Mouse (Mus musculus) MEL (cell line): ENCODE data around the gene Sbk1. TPM values are rescaled to one million over a fixed set of nuclear protein-coding genes. Genes with fewer than 3 reads are reported as not detected.

Experiments used
- DNase-seq: peaks from one replicate; pipeline ENCODE4 v3.0.0; 2011; ENCODE audit warnings: low read depth, low spot score
- H3K27ac ChIP-seq: 2 replicates; pipeline ENCODE4 v1.5.1; 2012; ENCODE audit warnings: low read depth, mild to moderate bottlenecking, control low read depth, low read length, moderate library complexity; ENCODE audit not compliant: control insufficient read depth
- H3K27me3 ChIP-seq, 2 experiments: fragments of 150-350 bp in 1 of 2; sonication (generic) in 1 of 2; 2 replicates each; pipeline ENCODE4 v1.6.1; 2012; ENCODE audit warnings: low read length in 2 of 2, mild to moderate bottlenecking in 2 of 2, improper control_type of control experiment in 1 of 2, moderate library complexity in 1 of 2; ENCODE audit not compliant: insufficient read depth in 2 of 2, control insufficient read depth in 1 of 2
- H3K36me3 ChIP-seq, 2 experiments: 2 replicates each; pipeline ENCODE4 v1.6.1; 2012 to 2014; ENCODE audit warnings: low read length in 2 of 2, improper control_type of control experiment in 1 of 2, inconsistent platforms in 1 of 2, mild to moderate bottlenecking in 1 of 2; ENCODE audit not compliant: insufficient read depth in 2 of 2, control insufficient read depth in 1 of 2
- H3K4me1 ChIP-seq, 2 experiments: fragments of 150-350 bp in 1 of 2; sonication (generic) in 1 of 2; 2 replicates each; pipeline ENCODE4 v1.6.1; 2012; ENCODE audit warnings: low read length in 2 of 2, improper control_type of control experiment in 1 of 2, mild to moderate bottlenecking in 1 of 2; ENCODE audit not compliant: insufficient read depth in 2 of 2, control insufficient read depth in 1 of 2
- H3K4me3 ChIP-seq, 2 experiments: fragments of 150-350 bp in 1 of 2; sonication (generic) in 1 of 2; 2 replicates each; pipeline ENCODE4 v1.5.1; 2012; ENCODE audit warnings: low read depth in 2 of 2, low read length in 2 of 2, mild to moderate bottlenecking in 2 of 2, moderate library complexity in 2 of 2, control low read depth in 1 of 2, improper control_type of control experiment in 1 of 2; ENCODE audit not compliant: control insufficient read depth in 1 of 2, insufficient read depth in 1 of 2
- H3K79me2 ChIP-seq: 2 replicates; pipeline ENCODE4 v1.6.1; 2012; ENCODE audit warnings: mild to moderate bottlenecking, low read length, moderate library complexity; ENCODE audit not compliant: control insufficient read depth, poor library complexity, insufficient read depth
- H3K9ac ChIP-seq: 2 replicates; pipeline ENCODE4 v1.6.1; 2012; ENCODE audit warnings: low read depth, mild to moderate bottlenecking, control low read depth, low read length, moderate library complexity; ENCODE audit not compliant: control insufficient read depth, poor library complexity, severe bottlenecking
- H3K9me3 ChIP-seq: fragments of 150-350 bp; sonication (generic); replicated peaks from 2 replicates; pipeline ENCODE4 v1.6.1; 2012; ENCODE audit warnings: mild to moderate bottlenecking, low read length, improper control_type of control experiment, moderate library complexity; ENCODE audit not compliant: insufficient read depth
- BHLHE40 ChIP-seq: IDR thresholded peaks from 2 replicates; pipeline ENCODE4 v1.6.1; 2012; ENCODE audit warnings: low read depth, mild to moderate bottlenecking, inconsistent platforms, low read length, improper control_type of control experiment, borderline replicate concordance
- CTCF ChIP-seq, 3 experiments: IDR thresholded peaks in 2 of 3; conservative IDR thresholded peaks in 1 of 3; 2 replicates each; pipeline ENCODE4 v1.5.1; 2011 to 2012; ENCODE audit warnings: low read length in 3 of 3, low read depth in 2 of 3, mild to moderate bottlenecking in 2 of 3, improper control_type of control experiment in 1 of 3, inconsistent platforms in 1 of 3, mixed read lengths in 1 of 3, moderate library complexity in 1 of 3; ENCODE audit not compliant: control insufficient read depth in 1 of 3, insufficient read depth in 1 of 3, poor library complexity in 1 of 3, severe bottlenecking in 1 of 3
- E2F4 ChIP-seq: IDR thresholded peaks from 2 replicates; pipeline ENCODE4 v1.6.1; 2011; ENCODE audit warnings: low read depth, low read length, improper control_type of control experiment, borderline replicate concordance
- ELF1 ChIP-seq: IDR thresholded peaks from 2 replicates; pipeline ENCODE4 v1.6.1; 2014; ENCODE audit warnings: low read depth, mild to moderate bottlenecking, inconsistent platforms, low read length, improper control_type of control experiment, moderate library complexity
- EP300 ChIP-seq, 2 experiments: IDR thresholded peaks; 2 replicates each; pipeline ENCODE4 v1.6.1; 2011; ENCODE audit warnings: improper control_type of control experiment in 2 of 2, low read length in 2 of 2, low read depth in 1 of 2, mild to moderate bottlenecking in 1 of 2
- ETS1 ChIP-seq: IDR thresholded peaks from 2 replicates; pipeline ENCODE4 v1.6.1; 2012; ENCODE audit warnings: low read depth, mild to moderate bottlenecking, inconsistent platforms, low read length, improper control_type of control experiment, moderate library complexity
- HCFC1 ChIP-seq: IDR thresholded peaks from 2 replicates; pipeline ENCODE4 v1.6.1; 2012; ENCODE audit warnings: low read depth, mild to moderate bottlenecking, inconsistent platforms, low read length, improper control_type of control experiment, moderate library complexity
- KAT2A ChIP-seq: conservative IDR thresholded peaks from 2 replicates; pipeline ENCODE4 v1.6.1; 2012; ENCODE audit warnings: low read depth, low read length, improper control_type of control experiment, inconsistent platforms
- MAX ChIP-seq: IDR thresholded peaks from 2 replicates; pipeline ENCODE4 v1.6.1; 2011; ENCODE audit warnings: low read length, improper control_type of control experiment
- MAZ ChIP-seq: IDR thresholded peaks from 2 replicates; pipeline ENCODE4 v1.6.1; 2012; ENCODE audit warnings: low read depth, mild to moderate bottlenecking, inconsistent platforms, low read length, improper control_type of control experiment
- MXI1 ChIP-seq: IDR thresholded peaks from 2 replicates; pipeline ENCODE4 v1.6.1; 2011; ENCODE audit warnings: mild to moderate bottlenecking, low read depth, low read length, improper control_type of control experiment
- POLR2A ChIP-seq, 2 experiments: IDR thresholded peaks; 2 replicates each; pipeline ENCODE4 v1.6.1; 2011 to 2012; ENCODE audit warnings: low read length in 2 of 2, mild to moderate bottlenecking in 2 of 2, control low read depth in 1 of 2, improper control_type of control experiment in 1 of 2, low read depth in 1 of 2, moderate library complexity in 1 of 2; ENCODE audit not compliant: control insufficient read depth in 1 of 2, insufficient read depth in 1 of 2, poor library complexity in 1 of 2
- POLR2AphosphoS2 ChIP-seq: IDR thresholded peaks from 2 replicates; pipeline ENCODE4 v1.6.1; 2011; ENCODE audit warnings: low read length, improper control_type of control experiment
- RCOR1 ChIP-seq: IDR thresholded peaks from 2 replicates; pipeline ENCODE4 v1.6.1; 2012; ENCODE audit warnings: low read depth, mild to moderate bottlenecking, inconsistent platforms, low read length, improper control_type of control experiment
- SIN3A ChIP-seq: IDR thresholded peaks from 2 replicates; pipeline ENCODE4 v1.6.1; 2012; ENCODE audit warnings: low read length, improper control_type of control experiment, inconsistent platforms
- TAL1 ChIP-seq: IDR thresholded peaks from 2 replicates; pipeline ENCODE4 v1.6.1; 2012; ENCODE audit warnings: mild to moderate bottlenecking, inconsistent platforms, low read length, moderate library complexity, mixed read lengths
- TCF12 ChIP-seq: IDR thresholded peaks from 2 replicates; pipeline ENCODE4 v1.6.1; 2014; ENCODE audit warnings: low read depth, mild to moderate bottlenecking, inconsistent platforms, low read length, improper control_type of control experiment, moderate library complexity
- USF1 ChIP-seq: IDR thresholded peaks from 2 replicates; pipeline ENCODE4 v1.6.1; 2014; ENCODE audit warnings: low read depth, mild to moderate bottlenecking, inconsistent platforms, low read length, improper control_type of control experiment, moderate library complexity
- polyA plus RNA-seq, 2 experiments: library from polyadenylated mRNA; stranded (reverse) in 1 of 2; unstranded in 1 of 2; fragments of >175 nt in 1 of 2; fragments of >200 nt in 1 of 2; gene quantifications; 2 replicates each; pipeline versions ENCODE4 v1.2.1 to v1.2.4; 2012; ENCODE audit warnings: low replicate concordance in 2 of 2, low read depth in 1 of 2; ENCODE audit not compliant: insufficient read length in 2 of 2, insufficient read depth in 1 of 2, missing spikeins in 1 of 2
- total RNA-seq: library from RNA; depleted of rRNA; stranded (reverse); fragments of 300-350 nt; gene quantifications from 2 replicates; pipeline ENCODE4 v1.2.3, GENCODE M21; 2012

The Sbk1 gene
- total and polyA plus RNA-seq, 3 experiments = 3.9 to 5.4 TPM; not detected in 1

DNA sequence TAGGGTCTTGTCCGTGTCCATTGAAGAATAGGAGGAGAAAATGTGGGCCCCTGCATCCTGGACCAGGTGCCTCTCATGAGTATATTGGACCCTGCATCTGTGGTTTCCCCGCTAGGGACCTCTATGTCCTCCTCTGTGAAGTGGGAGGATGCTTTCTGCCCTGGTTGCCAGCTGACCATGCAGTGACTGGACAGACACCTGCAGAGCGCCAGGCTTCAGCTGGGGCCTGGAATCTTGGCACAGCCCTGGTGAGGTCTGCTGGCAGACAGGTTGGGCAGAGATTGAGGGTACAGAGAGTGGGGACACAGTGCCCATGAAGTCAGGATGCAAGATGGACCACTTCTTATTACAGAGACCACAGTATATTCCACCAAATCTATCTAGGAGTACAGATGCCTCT, 22.4 kb upstream of the Sbk1 start:
- no peak for TF ChIP-seq KAT2A
- TF ChIP-seq ELF1 = no peak
- TF ChIP-seq MAX = no peak
- no peak for TF ChIP-seq TAL1
- TF ChIP-seq POLR2AphosphoS2 = no peak
- TF ChIP-seq USF1 = no peak
- no peak for TF ChIP-seq EP300 (IDR thresholded peaks at IDR 0.05; ENCODE audit: low read depth in 1 of 2, low read length in 2 of 2)
- no peak for TF ChIP-seq MAZ
- TF ChIP-seq E2F4 = no peak
- no peak for TF ChIP-seq CTCF (IDR thresholded peaks at IDR 0.05 in 2 of 3, conservative IDR thresholded peaks at IDR 0.05 in 1 of 3; ENCODE audit: control insufficient read depth in 1 of 3, insufficient read depth in 1 of 3, low read depth in 2 of 3, low read length in 3 of 3, poor library complexity in 1 of 3, severe bottlenecking in 1 of 3)
- TF ChIP-seq, all 39 proteins: peak for 0
- Histone ChIP-seq H3K79me2 (no peaks in the 10 kb centered on the region), H3K27me3 (peaks cover 0 to 9% of the 10 kb centered on the region in 2 experiments; a peak in 3 of 4 replicates), H3K27ac (no peak overlapping the region), H3K9ac (no peak overlapping the region), H3K4me3 (no peak overlapping the region), H3K4me1 (no peaks in the 10 kb centered on the region), H3K9me3 (no peaks in the 10 kb centered on the region), H3K36me3 (no peaks in the 10 kb centered on the region)
- DNase-seq = no peak

DNA sequence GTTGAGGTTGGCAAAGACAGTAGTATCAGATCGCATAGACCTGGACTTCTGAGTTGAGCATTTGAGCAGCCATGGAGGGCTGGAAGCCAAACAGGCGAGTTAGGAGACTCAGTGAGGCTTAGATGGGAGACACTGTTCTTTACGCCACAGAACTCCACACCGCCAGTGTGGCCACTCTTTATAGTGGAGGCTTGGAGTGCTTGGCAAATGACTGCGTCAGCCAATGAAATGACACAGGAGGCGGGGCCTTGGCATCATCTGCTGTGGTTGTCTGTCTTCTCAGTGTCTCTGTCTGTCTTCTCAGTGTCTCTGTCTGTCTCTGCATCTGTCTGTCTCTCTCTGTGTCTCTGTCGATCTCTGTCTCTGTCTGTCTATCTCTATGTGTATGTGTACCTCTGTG, 21.9 kb upstream of the Sbk1 start:
- H3K4me1 ChIP-seq = no peaks in the 10 kb centered on the region
- no peak for TF ChIP-seq POLR2AphosphoS2
- TF ChIP-seq, all 39 proteins: peak for 0
- H3K9ac ChIP-seq = no peak overlapping the region
- no peaks in the 10 kb centered on the region for H3K36me3 ChIP-seq
- no peak for DNase-seq
- H3K4me3 ChIP-seq = no peak overlapping the region
- no peaks in the 10 kb centered on the region for H3K79me2 ChIP-seq
- H3K9me3 ChIP-seq = no peaks in the 10 kb centered on the region
- no peak overlapping the region for H3K27ac ChIP-seq
- H3K27me3 ChIP-seq = peaks cover 0 to 9% of the 10 kb centered on the region in 2 experiments; a peak in 3 of 4 replicates

DNA sequence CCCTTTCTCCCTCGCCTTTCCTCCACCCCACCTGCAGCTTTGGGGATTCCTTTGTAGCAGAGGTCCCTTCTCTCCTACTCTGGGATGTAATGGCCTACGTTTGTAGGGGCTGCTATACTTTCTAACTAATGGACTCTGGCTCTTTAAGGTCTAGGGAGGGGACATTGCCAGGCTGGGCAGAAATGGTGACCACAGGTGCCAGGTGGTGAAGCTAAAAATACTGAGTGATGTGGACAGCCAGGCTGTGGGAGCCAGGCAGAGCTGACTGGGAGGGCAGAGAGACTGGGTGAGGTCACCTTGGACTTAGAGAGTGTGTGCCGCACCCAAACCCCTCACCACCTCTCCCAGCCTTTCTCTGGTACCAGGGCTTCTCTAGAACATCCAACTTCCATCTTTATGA, 20.7 kb upstream of the Sbk1 start:
- Histone ChIP-seq H3K36me3 (no peaks in the 10 kb centered on the region), H3K4me1 (no peaks in the 10 kb centered on the region), H3K27ac (no peak overlapping the region), H3K9me3 (no peaks in the 10 kb centered on the region), H3K4me3 (no peak overlapping the region), H3K9ac (no peak overlapping the region), H3K79me2 (no peaks in the 10 kb centered on the region), H3K27me3 (peaks cover 0 to 6% of the 10 kb centered on the region in 2 experiments; a peak in 3 of 4 replicates)
- TF ChIP-seq BHLHE40 (no peak), USF1 (no peak), HCFC1 (no peak), TCF12 (no peak), MXI1 (no peak), SIN3A (no peak), KAT2A (no peak), RCOR1 (no peak), ETS1 (no peak), POLR2AphosphoS2 (no peak), POLR2A (IDR thresholded peaks at IDR 0.05; ENCODE audit: control insufficient read depth in 1 of 2, insufficient read depth in 1 of 2, low read depth in 1 of 2, low read length in 2 of 2, poor library complexity in 1 of 2) (no peak), TAL1 (no peak)
- DNase-seq = no peak
